Mouse (Mus musculus) forebrain, postnatal 0 days (tissue): Measurements from ENCODE around the gene Cfb. TPM values are rescaled to one million over a fixed set of nuclear protein-coding genes. Genes with fewer than 3 reads are reported as not detected.

Experiments
- ATAC-seq: fragments of 200-750 bp; cut with Nextera tagmentation; 2 replicates; pipeline ENCODE4 v1.8.0; 2017; ENCODE audit warnings: mild to moderate bottlenecking, moderate library complexity
- DNase-seq: peaks from one replicate; pipeline ENCODE4 v3.0.0-alpha.2; 2015
- H3K27ac ChIP-seq: fragments of 300-500 bp; sonication (generic); 2 replicates; pipeline ENCODE4 v1.5.1; 2014; ENCODE audit warnings: low read depth, mild to moderate bottlenecking, antibody characterized with exemption, low read length, moderate library complexity, mixed read lengths
- H3K27me3 ChIP-seq: fragments of 300-500 bp; sonication (generic); 2 replicates; pipeline ENCODE4 v1.6.1; 2014; ENCODE audit warnings: mild to moderate bottlenecking, low read length, mixed read lengths; ENCODE audit not compliant: insufficient read depth
- H3K36me3 ChIP-seq: fragments of 300-500 bp; sonication (generic); 2 replicates; pipeline ENCODE4 v1.6.1; 2014; ENCODE audit warnings: mild to moderate bottlenecking, moderate library complexity; ENCODE audit not compliant: insufficient read depth
- H3K4me1 ChIP-seq: fragments of 300-500 bp; sonication (generic); 2 replicates; pipeline ENCODE4 v1.6.1; 2014; ENCODE audit warnings: antibody characterized with exemption; ENCODE audit not compliant: insufficient read depth
- H3K4me2 ChIP-seq: fragments of 300-500 bp; sonication (generic); 2 replicates; pipeline ENCODE4 v1.6.1; 2014; ENCODE audit warnings: low read depth, mild to moderate bottlenecking, moderate library complexity
- H3K4me3 ChIP-seq: fragments of 300-500 bp; sonication (generic); 2 replicates; pipeline ENCODE4 v1.5.1; 2014; ENCODE audit warnings: low read depth, low read length, mixed read lengths
- H3K9ac ChIP-seq: fragments of 300-500 bp; sonication (generic); 2 replicates; pipeline ENCODE4 v1.6.1; 2014; ENCODE audit warnings: mild to moderate bottlenecking
- H3K9me3 ChIP-seq: fragments of 300-500 bp; sonication (generic); 2 replicates; pipeline ENCODE4 v1.6.1; 2016; ENCODE audit warnings: low read length
- CTCF ChIP-seq: sonication (generic); IDR thresholded peaks from 2 replicates; pipeline ENCODE4 v1.5.1; 2016; ENCODE audit warnings: antibody characterized with exemption, control low read depth, low read depth
- WGBS: fragments of 180-500 bp; shearing (Covaris S2); extraction: QIAGEN DNeasy Blood & Tissue Kit; methylation state at CpG from one replicate; pipeline ENCODE4 v1.1.7; 2014; 5-methylcytosine and 5-hydroxymethylcytosine counted together
- polyA plus RNA-seq: library from polyadenylated mRNA; unstranded; fragments of >200 nt; fragmentation: Nextera tagmentation; extraction: Ambion mirVana; gene quantifications from 2 replicates; pipeline ENCODE4 v1.2.1, GENCODE M21; 2015
- total RNA-seq: library from RNA; depleted of rRNA; stranded (reverse); fragments of >200 nt; gene quantifications from 2 replicates; pipeline ENCODE4 v1.2.3, GENCODE M21; 2014

Cfb gene
- total and polyA plus RNA-seq, 2 experiments from 2014 or later: 0.67 to 1.0 TPM

DNA sequence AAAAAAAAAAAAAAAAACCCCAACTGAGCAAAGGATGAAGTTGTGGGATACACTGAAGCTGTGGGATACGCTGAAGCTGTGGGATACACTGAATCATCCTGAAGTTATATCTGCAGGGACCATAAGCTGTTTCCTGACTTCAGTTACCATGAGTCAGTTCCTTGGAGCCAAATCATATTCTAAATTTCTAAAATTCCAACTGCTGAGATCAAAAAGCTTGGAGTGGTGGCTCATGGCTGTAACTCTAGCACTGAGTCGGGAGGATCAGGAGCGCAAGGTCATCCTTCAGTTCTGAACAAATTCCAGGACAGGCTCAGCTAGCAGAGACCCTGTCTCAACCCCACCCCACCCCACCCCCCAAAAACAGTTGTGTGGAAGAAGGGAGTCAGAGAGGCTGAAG, 23.3 kb upstream of the Cfb start:
- H3K27ac ChIP-seq: no peak overlapping the region
- no peaks in the 10 kb centered on the region for H3K9me3 ChIP-seq
- no peak for DNase-seq
- 0 out of 2 replicates have a peak, but pooled peaks cover 4% of the 10 kb centered on the region for H3K27me3 ChIP-seq
- no peak for ATAC-seq
- no peak for TF ChIP-seq CTCF
- no peak overlapping the region for H3K4me3 ChIP-seq
- H3K4me1 ChIP-seq: no peaks in the 10 kb centered on the region
- WGBS: 84% methylated on average over 3 of the region's 3 CpGs
- no peak overlapping the region for H3K4me2 ChIP-seq
- H3K9ac ChIP-seq: no peak overlapping the region
- no peaks in the 10 kb centered on the region for H3K36me3 ChIP-seq

- no peaks in the 10 kb centered on the region for H3K9me3 ChIP-seq
- DNase-seq (no peak), ATAC-seq (no peak)
- H3K4me1 ChIP-seq: no peaks in the 10 kb centered on the region
- no peak overlapping the region for H3K27ac ChIP-seq
- H3K4me3 ChIP-seq: no peak overlapping the region
- H3K4me2 ChIP-seq: no peak overlapping the region
- no peak overlapping the region for H3K9ac ChIP-seq
- H3K36me3 ChIP-seq: no peaks in the 10 kb centered on the region
- WGBS: 89% methylated on average over 6 of the region's 6 CpGs
- TF ChIP-seq CTCF: no peak
- 0 out of 2 replicates have a peak, but pooled peaks cover 4% of the 10 kb centered on the region for H3K27me3 ChIP-seq
Measured at GRCm38 (mm10) chr17:34884704-34885103, 22.4 kb upstream of the Cfb start.

- Histone ChIP-seq H3K27me3 (0 out of 2 replicates have a peak, but pooled peaks cover 4% of the 10 kb centered on the region), H3K9me3 (no peaks in the 10 kb centered on the region), H3K4me1 (no peaks in the 10 kb centered on the region), H3K4me2 (no peak overlapping the region), H3K9ac (no peak overlapping the region), H3K36me3 (no peaks in the 10 kb centered on the region), H3K4me3 (no peak overlapping the region), H3K27ac (no peak overlapping the region)
- TF ChIP-seq CTCF: no peak
- ATAC-seq (no peak), DNase-seq (no peak)
- 57% methylated on average over 3 of the region's 3 CpGs for WGBS
Measured at GRCm38 (mm10) chr17:34883332-34883731, 21.0 kb upstream of the Cfb start.

DNA sequence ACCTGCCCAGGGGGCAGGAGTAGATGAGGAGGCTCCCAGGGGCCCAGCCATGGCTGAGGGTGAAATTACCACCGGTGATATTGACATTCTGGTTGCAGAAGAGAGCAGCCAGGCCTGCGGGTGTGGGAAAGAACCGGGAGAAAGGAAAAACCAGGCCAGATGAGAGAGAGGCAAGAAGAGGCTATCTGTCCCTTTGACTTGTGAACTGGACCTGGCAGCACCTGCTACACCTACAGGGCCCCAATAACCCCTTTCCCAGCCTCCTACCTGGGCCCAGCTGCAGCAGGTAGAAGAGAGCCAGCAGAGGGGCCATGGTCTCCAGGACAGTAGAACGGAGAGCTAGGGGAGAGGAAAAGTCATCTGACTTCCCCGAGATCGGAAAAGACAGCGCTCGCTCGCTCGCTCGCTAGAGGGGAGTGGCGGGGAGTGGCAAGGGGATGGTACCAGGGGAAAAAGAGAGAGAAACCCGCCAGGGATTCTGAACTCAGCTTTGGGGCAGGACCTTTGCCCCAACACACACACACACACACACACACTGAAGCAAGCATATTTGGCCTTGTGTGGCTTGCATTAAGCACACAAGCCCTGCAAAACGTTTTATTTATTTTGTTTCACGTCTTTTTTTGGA, 19.5 kb upstream of the Cfb start, which contains the start of gene Gm20547:
Gene Gm20547 (minus strand): TSS at position 360 of the 628 bp plus-strand sequence.
- Histone ChIP-seq H3K9ac (no peak within 1 kb of the TSS), H3K9me3 (no peaks in the 10 kb centered on the region), H3K4me1 (no peaks in the 10 kb centered on the region), H3K4me3 (no peak within 1 kb of the TSS), H3K36me3 (no peaks in the 10 kb centered on the region), H3K27ac (no peak within 1 kb of the TSS), H3K27me3 (0 out of 2 replicates have a peak, but pooled peaks cover 4% of the 10 kb centered on the region), H3K4me2 (no peak within 1 kb of the TSS)
- DNase-seq (no peak), ATAC-seq (no peak)
- 10% methylated on average over 15 of the region's 15 CpGs for WGBS
- TF ChIP-seq CTCF: no peak

GRCm38 (mm10) chr17:34881166-34881565, 18.8 kb upstream of the Cfb start:
- TF ChIP-seq CTCF: no peak
- H3K9me3 ChIP-seq: no peaks in the 10 kb centered on the region
- 0 out of 2 replicates have a peak, but pooled peaks cover 4% of the 10 kb centered on the region for H3K27me3 ChIP-seq
- H3K36me3 ChIP-seq: no peaks in the 10 kb centered on the region
- no peaks in the 10 kb centered on the region for H3K4me1 ChIP-seq
- DNase-seq: no peak
- H3K9ac ChIP-seq: no peak overlapping the region
- no peak for ATAC-seq
- no peak overlapping the region for H3K4me2 ChIP-seq
- H3K27ac ChIP-seq: no peak overlapping the region
- H3K4me3 ChIP-seq: no peak overlapping the region

GRCm38 (mm10) chr17:34879336-34879879, 17.1 kb upstream of the Cfb start, which contains the start of gene Zbtb12:
Zbtb12 (plus strand) TSS chr17:34879483.
- ATAC-seq (no peak), DNase-seq (no peak)
- TF ChIP-seq CTCF: no peak
- no peaks in the 10 kb centered on the region for H3K9me3 ChIP-seq
- H3K27me3 ChIP-seq: 0 out of 2 replicates have a peak, but pooled peaks cover 4% of the 10 kb centered on the region
- no peaks in the 10 kb centered on the region for H3K4me1 ChIP-seq
- 67% methylated on average over 11 of the region's 11 CpGs for WGBS
- no peak within 1 kb of the TSS for H3K4me3 ChIP-seq
- H3K36me3 ChIP-seq: no peaks in the 10 kb centered on the region
- H3K4me2 ChIP-seq: no peak within 1 kb of the TSS
- H3K27ac ChIP-seq: no peak within 1 kb of the TSS
- no peak within 1 kb of the TSS for H3K9ac ChIP-seq

- DNase-seq (no peak), ATAC-seq (no peak)
- Histone ChIP-seq H3K27me3 (no peaks in the 10 kb centered on the region), H3K4me2 (no peak overlapping the region), H3K9ac (no peak overlapping the region), H3K4me3 (no peak overlapping the region), H3K27ac (no peak overlapping the region), H3K36me3 (no peaks in the 10 kb centered on the region), H3K9me3 (no peaks in the 10 kb centered on the region), H3K4me1 (no peaks in the 10 kb centered on the region)
- no peak for TF ChIP-seq CTCF
- 91% methylated on average over 6 of the region's 6 CpGs for WGBS
Measured at GRCm38 (mm10) chr17:34874321-34874720, 12.0 kb upstream of the Cfb start.
